Mouse (Mus musculus) hindbrain, embryonic 11.5 days (tissue): ENCODE data around the gene Gm17469. TPM values are rescaled to one million over a fixed set of nuclear protein-coding genes. Genes with fewer than 3 reads are reported as not detected.
"Not testable (repeated sequence)": the region's sequence is repeated elsewhere in the genome, so short reads cannot be mapped to it uniquely, and the experiment has no call there.

Experiments
- ATAC-seq: fragments of 200-750 bp; cut with Nextera tagmentation; 2 replicates; pipeline ENCODE4 v1.8.0; 2017; ENCODE audit warnings: mild to moderate bottlenecking, moderate TSS enrichment, moderate library complexity; ENCODE audit not compliant: low FRiP score
- DNase-seq: peaks from one replicate; pipeline ENCODE4 v3.0.0-alpha.2; 2015; ENCODE audit warnings: low spot score
- H3K27ac ChIP-seq: fragments of 300-500 bp; sonication (generic); 2 replicates; pipeline ENCODE4 v1.5.1; 2014; ENCODE audit warnings: mild to moderate bottlenecking, low read depth, low read length
- H3K27me3 ChIP-seq: fragments of 300-500 bp; sonication (generic); 2 replicates; pipeline ENCODE4 v1.6.1; 2014; ENCODE audit warnings: mild to moderate bottlenecking, low read length, moderate library complexity, mixed read lengths; ENCODE audit not compliant: control insufficient read depth, insufficient read depth
- H3K36me3 ChIP-seq: fragments of 300-500 bp; sonication (generic); 2 replicates; pipeline ENCODE4 v1.6.1; 2014; ENCODE audit warnings: mild to moderate bottlenecking, low read length, moderate library complexity, mixed read lengths; ENCODE audit not compliant: control insufficient read depth, insufficient read depth
- H3K4me1 ChIP-seq: fragments of 300-500 bp; sonication (generic); replicated peaks from 2 replicates; pipeline ENCODE4 v1.6.1; 2014; ENCODE audit warnings: low read length, mixed read lengths; ENCODE audit not compliant: control insufficient read depth, insufficient read depth
- H3K4me2 ChIP-seq: fragments of 300-500 bp; sonication (generic); replicated peaks from 2 replicates; pipeline ENCODE4 v1.6.1; 2014; ENCODE audit warnings: mild to moderate bottlenecking, low read depth, low read length
- H3K4me3 ChIP-seq: fragments of 300-500 bp; sonication (generic); 2 replicates; pipeline ENCODE4 v1.5.1; 2014; ENCODE audit warnings: low read depth, low read length
- H3K9ac ChIP-seq: fragments of 300-500 bp; sonication (generic); 2 replicates; pipeline ENCODE4 v1.6.1; 2014; ENCODE audit warnings: low read depth, low read length
- H3K9me3 ChIP-seq: fragments of 300-500 bp; sonication (generic); 2 replicates; pipeline ENCODE4 v1.6.1; 2016; ENCODE audit warnings: low read length; ENCODE audit not compliant: control insufficient read depth
- WGBS: fragments of 180-500 bp; shearing (Covaris S2); extraction: QIAGEN DNeasy Blood & Tissue Kit; methylation state at CpG from one replicate; pipeline ENCODE4 v1.1.7; 2014; 5-methylcytosine and 5-hydroxymethylcytosine counted together
- polyA plus RNA-seq: library from polyadenylated mRNA; unstranded; fragments of >200 nt; fragmentation: Nextera tagmentation; extraction: Ambion mirVana; gene quantifications from 2 replicates; pipeline ENCODE4 v1.2.1, GENCODE M21; 2014

Gene Gm17469
- polyA plus RNA-seq = not detected in 2 replicates

GRCm38 (mm10) chrX:124629593-124629992 lies at the start of gene Gm17469:
Gm17469 (plus strand) TSS chrX:124629893.
- not testable (repeated sequence) for H3K9ac ChIP-seq, H3K9me3 ChIP-seq, H3K4me2 ChIP-seq, DNase-seq, H3K27ac ChIP-seq, H3K4me3 ChIP-seq, H3K27me3 ChIP-seq, H3K4me1 ChIP-seq, H3K36me3 ChIP-seq, ATAC-seq
- WGBS = no CpG with 5 or more reads among the region's 4 CpGs

Other genes starting within 250 kb of the Gm17469 start
- not detected in 2 replicates for gene Gm17584, start 129.3 kb upstream of the Gm17469 start, polyA plus RNA-seq